Mouse (Mus musculus): Measurements from ENCODE around the gene Gli3.

DNA sequence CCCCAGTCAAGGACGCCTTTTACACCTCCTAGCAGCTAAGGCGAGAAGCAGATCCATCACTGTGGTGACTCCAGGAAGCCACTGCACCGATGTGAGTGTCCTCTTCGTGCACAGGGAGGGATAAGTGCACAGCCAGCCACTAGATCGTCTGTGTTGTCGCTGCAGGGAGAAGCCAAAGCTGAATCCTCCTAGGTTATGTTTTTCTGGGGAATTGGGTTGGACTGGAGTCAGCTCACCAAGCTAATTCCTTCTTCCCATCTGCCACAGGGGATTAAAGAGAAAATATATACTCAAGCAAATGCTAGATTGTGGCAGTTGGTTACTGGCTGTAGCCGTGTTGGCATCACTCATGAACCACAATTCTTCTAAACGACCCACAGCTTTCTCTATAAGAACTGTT, 61.2 kb downstream of the Gli3 start:
- TF ChIP-seq CTCF (IDR thresholded peaks at IDR 0.05; ENCODE audit: control insufficient read depth, insufficient read depth, insufficient replicate concordance, low read depth, low read length) (no peak), POLR2A (IDR thresholded peaks at IDR 0.05; ENCODE audit: control insufficient read depth, low read depth, low read length) (no peak)
